Mouse (Mus musculus) lung, embryonic 16.5 days (tissue): ENCODE results near the gene Cant1. TPM values are rescaled to one million over a fixed set of nuclear protein-coding genes. Genes with fewer than 3 reads are reported as not detected.
"Not testable (repeated sequence)": the region's sequence is repeated elsewhere in the genome, so short reads cannot be mapped to it uniquely, and the experiment has no call there.

ENCODE experiments used
- ATAC-seq: fragments of 200-750 bp; cut with Nextera tagmentation; 2 replicates; pipeline ENCODE4 v1.8.0; 2017; ENCODE audit warnings: low read depth, mild to moderate bottlenecking, moderate library complexity
- H3K27ac ChIP-seq: fragments of 300-500 bp; sonication (generic); 2 replicates; pipeline ENCODE4 v1.5.1; 2014; ENCODE audit warnings: mild to moderate bottlenecking, control low read depth, low read length
- H3K27me3 ChIP-seq: fragments of 300-500 bp; sonication (generic); 2 replicates; pipeline ENCODE4 v1.6.1; 2014; ENCODE audit warnings: low read depth, low read length, mixed read lengths; ENCODE audit not compliant: control insufficient read depth, insufficient read depth
- H3K36me3 ChIP-seq: fragments of 300-500 bp; sonication (generic); 2 replicates; pipeline ENCODE4 v1.6.1; 2014; ENCODE audit warnings: low read length; ENCODE audit not compliant: control insufficient read depth, insufficient read depth
- H3K4me1 ChIP-seq: fragments of 300-500 bp; sonication (generic); replicated peaks from 2 replicates; pipeline ENCODE4 v1.6.1; 2014; ENCODE audit warnings: low read length, mixed read lengths; ENCODE audit not compliant: control insufficient read depth, insufficient read depth
- H3K4me2 ChIP-seq: fragments of 300-500 bp; sonication (generic); 2 replicates; pipeline ENCODE4 v1.6.1; 2014; ENCODE audit warnings: low read depth, low read length, control low read depth
- H3K4me3 ChIP-seq: fragments of 300-500 bp; sonication (generic); 2 replicates; pipeline ENCODE4 v1.5.1; 2014; ENCODE audit warnings: mild to moderate bottlenecking, low read length, control low read depth
- H3K9ac ChIP-seq: fragments of 300-500 bp; sonication (generic); 2 replicates; pipeline ENCODE4 v1.6.1; 2014; ENCODE audit warnings: low read length, control low read depth
- H3K9me3 ChIP-seq: fragments of 300-500 bp; sonication (generic); 2 replicates; pipeline ENCODE4 v1.6.1; 2016; ENCODE audit warnings: low read length; ENCODE audit not compliant: control insufficient read depth
- WGBS: fragments of 180-500 bp; shearing (Covaris S2); extraction: QIAGEN DNeasy Blood & Tissue Kit; methylation state at CpG from one replicate; pipeline ENCODE4 v1.1.7; 2014; 5-methylcytosine and 5-hydroxymethylcytosine counted together
- polyA plus RNA-seq: library from polyadenylated mRNA; unstranded; fragments of >200 nt; fragmentation: Nextera tagmentation; extraction: Ambion mirVana; gene quantifications from 2 replicates; pipeline ENCODE4 v1.2.1, GENCODE M21; 2015

The Cant1 gene
- polyA plus RNA-seq, 1 experiment from 2014 or later, result 26.5 TPM

DNA sequence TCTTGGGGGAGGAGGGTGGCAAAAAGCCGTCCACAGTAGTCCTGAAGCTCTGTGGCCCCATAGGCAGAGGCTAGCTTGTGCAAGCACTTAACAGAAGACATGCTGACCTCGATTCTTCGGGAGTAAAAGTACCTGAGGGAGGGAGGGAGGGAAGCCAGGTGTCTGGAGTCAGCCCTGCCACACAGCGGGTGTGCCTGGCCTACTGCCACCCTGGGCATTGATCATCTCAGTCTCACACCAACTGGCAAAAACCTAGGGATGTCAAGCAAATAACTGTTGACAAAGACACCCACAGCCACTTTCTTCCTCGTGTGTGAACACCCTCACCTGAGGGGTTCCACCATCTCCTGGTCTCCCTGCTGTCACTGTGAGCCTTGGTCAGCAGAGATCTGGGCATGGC lies 24.9 kb downstream of the Cant1 start:
- H3K4me2 ChIP-seq, result no peak overlapping the region
- no peaks in the 10 kb centered on the region for H3K36me3 ChIP-seq
- no peak overlapping the region for H3K27ac ChIP-seq
- no peaks in the 10 kb centered on the region for H3K27me3 ChIP-seq
- no peak overlapping the region for H3K9ac ChIP-seq
- H3K4me3 ChIP-seq, result no peak overlapping the region
- no peaks in the 10 kb centered on the region for H3K9me3 ChIP-seq
- ATAC-seq, result no peak
- 61% methylated on average over 5 of the region's 5 CpGs for WGBS
- H3K4me1 ChIP-seq, result no peaks in the 10 kb centered on the region

DNA sequence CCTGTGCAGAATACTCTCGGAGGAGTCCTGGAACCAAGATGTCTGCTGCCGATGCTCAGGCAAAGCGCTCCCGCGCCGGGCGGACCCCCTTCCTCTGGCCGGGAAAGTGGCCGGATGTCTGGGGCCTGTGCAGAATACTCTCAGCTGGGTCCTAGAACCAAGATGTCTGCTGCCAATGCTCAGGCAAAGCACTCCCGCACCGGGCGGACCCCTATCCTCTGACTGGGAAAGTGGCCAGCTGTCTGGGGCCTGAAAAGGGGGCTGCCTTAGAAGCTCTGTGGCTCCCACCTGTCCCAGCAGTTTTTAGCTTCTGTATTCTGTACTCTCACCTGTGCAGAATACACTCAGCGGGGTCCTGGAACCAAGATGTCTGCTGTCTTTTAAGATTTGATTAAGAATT lies 31.1 kb downstream of the Cant1 start:
- not testable (repeated sequence) for H3K9me3 ChIP-seq, H3K9ac ChIP-seq, H3K36me3 ChIP-seq, H3K4me1 ChIP-seq, ATAC-seq, H3K27me3 ChIP-seq, H3K4me2 ChIP-seq, H3K27ac ChIP-seq, H3K4me3 ChIP-seq
- 89% methylated on average over 13 of the region's 13 CpGs for WGBS

DNA sequence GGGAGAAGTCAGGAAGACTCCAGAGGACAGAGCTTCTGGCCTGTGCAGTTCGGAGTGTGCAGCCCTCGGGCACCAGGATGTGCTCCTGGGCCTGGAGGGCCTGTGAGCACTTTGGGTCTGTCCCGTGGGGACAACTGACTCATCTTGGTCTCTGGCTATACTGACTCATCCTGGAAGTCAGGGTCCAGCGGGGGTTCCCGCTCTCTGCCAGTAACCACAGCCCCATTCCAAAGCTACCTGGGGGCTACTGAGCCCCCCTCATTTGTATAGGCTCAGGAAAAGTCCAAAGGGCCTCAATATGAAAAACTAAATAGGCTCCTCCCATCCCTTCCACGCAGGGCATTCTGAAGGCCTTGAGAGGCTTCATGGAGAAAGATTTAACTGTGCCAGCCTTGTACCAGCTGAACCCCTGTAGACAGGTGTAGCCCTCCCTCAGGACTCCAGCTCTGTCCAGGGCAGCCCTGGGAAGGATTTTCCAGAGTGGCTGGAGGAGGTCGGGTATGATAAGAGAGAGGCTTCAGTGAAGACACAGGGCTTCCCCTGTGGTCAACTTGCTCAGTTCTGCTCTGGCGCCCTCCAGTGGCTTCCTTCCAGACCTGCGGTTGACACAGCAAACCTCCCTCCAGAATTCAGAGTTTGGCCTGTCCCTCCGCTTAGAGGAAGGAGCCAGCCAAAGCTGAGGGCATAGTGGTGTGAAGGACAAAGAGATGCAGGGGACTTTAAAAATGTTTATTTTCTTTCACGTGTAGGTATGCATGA lies 39.5 kb downstream of the Cant1 start:
- Histone ChIP-seq H3K4me2 (no peak overlapping the region), H3K4me1 (no peaks in the 10 kb centered on the region; the same call in 1 of the 2 replicates), H3K9ac (0 out of 2 replicates have a peak overlapping the region, but pooled peaks have one; percentile 24), H3K27ac (no peak overlapping the region), H3K4me3 (no peak overlapping the region), H3K9me3 (no peaks in the 10 kb centered on the region), H3K36me3 (no peaks in the 10 kb centered on the region), H3K27me3 (no peaks in the 10 kb centered on the region)
- ATAC-seq, result peak; percentile 68
- 37% methylated on average over 11 of the region's 11 CpGs for WGBS

DNA sequence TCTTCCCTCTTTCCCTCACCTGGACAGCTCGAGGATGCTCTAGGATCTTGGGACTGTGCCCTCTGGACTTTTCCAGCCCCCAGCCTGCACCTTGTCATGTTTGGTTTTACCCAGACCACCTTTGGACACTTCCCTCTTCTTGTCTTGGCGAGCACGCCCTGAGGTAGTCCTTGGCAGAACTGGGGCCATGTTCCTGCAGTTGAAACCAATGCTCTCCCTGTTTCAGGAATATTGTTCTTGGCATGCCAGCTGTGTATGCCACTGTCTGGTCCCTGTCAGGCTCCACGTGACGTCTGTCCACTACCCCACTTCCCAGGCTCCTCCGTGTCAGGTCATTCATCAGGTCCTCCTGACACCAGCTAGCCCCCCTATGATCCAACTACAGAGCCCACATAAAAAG lies 40.2 kb downstream of the Cant1 start:
- Histone ChIP-seq H3K9me3 (no peaks in the 10 kb centered on the region), H3K36me3 (no peaks in the 10 kb centered on the region), H3K4me1 (no peaks in the 10 kb centered on the region; the same call in 1 of the 2 replicates), H3K4me3 (no peak overlapping the region), H3K9ac (no peak overlapping the region), H3K4me2 (no peak overlapping the region), H3K27ac (no peak overlapping the region), H3K27me3 (no peaks in the 10 kb centered on the region)
- no peak for ATAC-seq
- 77% methylated on average over 6 of the region's 6 CpGs for WGBS

DNA sequence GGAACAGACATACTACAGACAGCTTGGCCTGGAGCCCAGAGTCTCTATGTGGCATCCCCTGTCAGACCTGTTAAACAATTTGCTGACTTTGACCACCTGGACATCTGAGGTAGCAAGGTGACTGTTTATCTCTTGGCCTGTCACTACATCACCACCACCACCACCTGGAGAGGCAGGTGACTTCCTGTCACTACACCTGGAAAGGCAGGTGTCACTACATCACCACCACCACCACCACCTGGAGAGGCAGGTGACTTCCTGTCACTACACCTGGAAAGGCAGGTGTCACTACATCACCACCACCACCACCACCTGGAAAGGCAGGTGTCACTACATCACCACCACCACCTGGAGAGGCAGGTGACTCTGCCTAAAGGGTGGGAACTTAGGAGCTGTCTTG lies 42.6 kb downstream of the Cant1 start:
- not testable (repeated sequence) for H3K4me2 ChIP-seq, H3K27ac ChIP-seq, H3K36me3 ChIP-seq, ATAC-seq, H3K9me3 ChIP-seq, H3K4me3 ChIP-seq, H3K27me3 ChIP-seq, H3K9ac ChIP-seq, H3K4me1 ChIP-seq

DNA sequence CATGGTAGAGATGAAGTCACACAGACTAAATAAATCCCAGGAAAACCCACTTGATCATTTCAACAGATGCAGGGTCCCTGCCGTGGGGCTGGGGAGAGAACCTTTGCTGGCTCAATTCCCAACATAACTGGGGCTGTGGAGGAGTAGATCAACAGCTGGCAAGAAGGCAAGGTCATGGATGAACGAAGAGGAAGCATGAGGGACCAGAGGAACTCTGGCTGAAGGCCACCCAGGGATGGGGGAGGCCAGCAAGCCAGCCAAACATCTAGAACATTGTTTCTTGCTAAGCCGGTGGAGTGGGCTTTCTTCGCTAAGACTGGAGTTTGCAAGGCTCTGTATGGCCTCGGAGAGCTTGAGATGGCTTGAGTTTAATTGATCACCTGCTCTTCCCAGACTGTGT lies 43.0 kb downstream of the Cant1 start:
- H3K4me1 ChIP-seq, result no peaks in the 10 kb centered on the region; the same call in 1 of the 2 replicates
- H3K27ac ChIP-seq, result no peak overlapping the region
- H3K9ac ChIP-seq, result no peak overlapping the region
- no peaks in the 10 kb centered on the region for H3K36me3 ChIP-seq
- H3K27me3 ChIP-seq, result no peaks in the 10 kb centered on the region
- 56% methylated on average over 5 of the region's 5 CpGs for WGBS
- H3K9me3 ChIP-seq, result no peaks in the 10 kb centered on the region
- no peak overlapping the region for H3K4me2 ChIP-seq
- H3K4me3 ChIP-seq, result no peak overlapping the region
- no peak for ATAC-seq

DNA sequence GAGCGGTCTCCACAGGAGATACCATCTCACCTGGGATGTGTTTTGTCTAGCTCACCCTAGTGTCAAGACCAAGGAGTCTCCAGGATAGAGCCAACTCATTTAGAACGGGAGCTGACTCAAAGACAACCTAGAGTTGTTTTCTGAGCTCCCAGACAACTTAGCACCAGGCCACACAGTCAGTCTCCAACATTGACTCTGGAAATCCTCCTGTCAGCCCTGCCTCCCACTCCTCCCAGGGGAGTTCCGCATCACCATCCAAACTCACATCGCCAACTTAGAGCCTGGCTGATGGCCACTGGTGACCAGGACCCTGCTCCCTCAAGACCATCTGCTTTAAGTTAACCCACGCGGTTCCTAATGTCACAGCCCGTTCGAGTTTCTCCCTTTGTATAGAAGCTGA lies 43.4 kb downstream of the Cant1 start:
- H3K9ac ChIP-seq, result no peak overlapping the region
- H3K27me3 ChIP-seq, result no peaks in the 10 kb centered on the region
- H3K27ac ChIP-seq, result no peak overlapping the region
- no peaks in the 10 kb centered on the region for H3K36me3 ChIP-seq
- no peaks in the 10 kb centered on the region; the same call in 1 of the 2 replicates for H3K4me1 ChIP-seq
- no peak overlapping the region for H3K4me2 ChIP-seq
- 80% methylated on average over 8 of the region's 8 CpGs for WGBS
- no peak overlapping the region for H3K4me3 ChIP-seq
- ATAC-seq, result no peak
- H3K9me3 ChIP-seq, result no peaks in the 10 kb centered on the region

DNA sequence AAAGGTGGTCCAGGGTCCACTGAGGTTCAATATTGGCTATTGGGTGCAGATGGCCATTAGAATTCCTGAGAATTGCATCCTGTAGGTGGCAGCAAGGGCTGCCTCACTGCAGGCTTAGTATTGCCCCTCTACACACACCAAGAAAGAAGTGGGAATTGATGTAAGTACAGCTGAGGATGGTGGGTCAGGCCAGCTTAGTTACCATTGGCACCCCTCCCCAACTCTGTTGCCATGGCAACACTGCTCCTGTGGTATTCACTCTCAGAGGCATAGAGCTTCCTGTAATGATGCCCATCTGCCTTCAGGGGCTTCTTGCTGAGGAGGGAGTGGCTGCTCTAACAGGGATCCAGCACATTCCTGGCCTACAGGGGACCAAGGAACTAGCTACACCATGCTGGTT lies 43.9 kb downstream of the Cant1 start:
- no peaks in the 10 kb centered on the region for H3K27me3 ChIP-seq
- H3K4me1 ChIP-seq, result no peaks in the 10 kb centered on the region; the same call in 1 of the 2 replicates
- no peaks in the 10 kb centered on the region for H3K9me3 ChIP-seq
- H3K4me2 ChIP-seq, result no peak overlapping the region
- H3K9ac ChIP-seq, result no peak overlapping the region
- no peaks in the 10 kb centered on the region for H3K36me3 ChIP-seq
- H3K27ac ChIP-seq, result no peak overlapping the region
- no peak for ATAC-seq
- H3K4me3 ChIP-seq, result no peak overlapping the region

DNA sequence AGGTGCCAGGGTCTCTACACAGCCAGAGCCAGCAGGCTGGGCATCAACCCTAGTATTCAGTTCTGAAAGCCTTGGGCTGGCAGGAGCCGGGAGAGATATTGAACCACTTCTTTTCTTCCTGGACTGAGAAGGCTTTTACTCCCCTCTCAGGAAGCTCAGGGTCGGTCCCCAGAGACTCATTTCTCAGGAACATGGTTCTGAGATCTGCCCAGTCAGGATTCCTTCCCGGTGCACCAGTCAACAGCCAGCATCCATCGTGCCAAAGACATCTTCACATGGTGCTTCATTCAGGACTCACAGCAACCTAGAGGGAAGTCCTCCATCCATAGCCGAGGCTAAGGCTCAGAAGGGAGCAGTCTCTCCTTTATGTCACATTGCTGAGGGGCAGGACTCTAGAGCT lies 44.4 kb downstream of the Cant1 start:
- H3K4me2 ChIP-seq, result no peak overlapping the region
- H3K27me3 ChIP-seq, result no peaks in the 10 kb centered on the region
- ATAC-seq, result no peak
- no peaks in the 10 kb centered on the region; the same call in 1 of the 2 replicates for H3K4me1 ChIP-seq
- H3K9ac ChIP-seq, result no peak overlapping the region
- no peak overlapping the region for H3K4me3 ChIP-seq
- H3K27ac ChIP-seq, result no peak overlapping the region
- WGBS, result 68% methylated on average over 5 of the region's 5 CpGs
- no peaks in the 10 kb centered on the region for H3K36me3 ChIP-seq
- H3K9me3 ChIP-seq, result no peaks in the 10 kb centered on the region

DNA sequence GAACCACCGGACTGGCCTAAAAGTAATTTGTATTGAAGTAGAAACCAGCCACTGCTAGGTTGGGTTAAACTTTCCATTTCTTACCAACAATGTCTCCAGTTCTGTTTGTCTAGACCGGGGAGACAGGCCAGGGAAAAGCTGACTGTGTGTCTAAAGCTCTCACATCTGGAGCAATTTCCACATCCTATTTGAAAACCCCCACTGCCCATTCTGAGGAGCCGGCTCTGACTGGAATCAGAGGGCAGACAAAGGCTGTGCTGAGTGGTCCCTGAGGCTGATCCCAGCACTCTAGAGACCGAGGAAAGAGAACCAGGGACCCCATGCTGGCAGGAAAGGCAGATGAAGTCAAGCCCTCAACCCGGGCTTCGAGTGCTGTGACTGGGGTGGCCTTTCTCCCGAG lies 46.2 kb downstream of the Cant1 start:
- ATAC-seq, result no peak
- H3K4me2 ChIP-seq, result no peak overlapping the region

More for the DNA sequence above, 46.2 kb downstream of the Cant1 start:
- H3K27ac ChIP-seq, result no peak overlapping the region
- H3K9ac ChIP-seq, result no peak overlapping the region
- no peaks in the 10 kb centered on the region for H3K36me3 ChIP-seq
- WGBS, result 50% methylated on average over 7 of the region's 7 CpGs
- H3K4me1 ChIP-seq, result no peaks in the 10 kb centered on the region; the same call in 1 of the 2 replicates
- H3K27me3 ChIP-seq, result no peaks in the 10 kb centered on the region
- no peaks in the 10 kb centered on the region for H3K9me3 ChIP-seq
- no peak overlapping the region for H3K4me3 ChIP-seq
